Mouse (Mus musculus) heart, postnatal 25 days (tissue): ENCODE data around the gene Cpd. TPM values are rescaled to one million over a fixed set of nuclear protein-coding genes. Genes with fewer than 3 reads are reported as not detected.

Experiments
- DNase-seq: peaks from one replicate; pipeline ENCODE4 v3.0.0; 2022; ENCODE audit warnings: low spot score
- intact Hi-C: fragments of 180-260 bp; cut with DNase I; formaldehyde crosslinking; loops from one replicate; pipeline ENCODE4 v1.15.1; 2025
- total RNA-seq, 2 experiments: library from RNA; stranded (reverse); gene quantifications; 2 replicates each; pipeline ENCODE4 v1.2.3; 2021

Cpd gene
- total RNA-seq: 10 to 100 TPM; 36.7 to 43.9 TPM

DNA sequence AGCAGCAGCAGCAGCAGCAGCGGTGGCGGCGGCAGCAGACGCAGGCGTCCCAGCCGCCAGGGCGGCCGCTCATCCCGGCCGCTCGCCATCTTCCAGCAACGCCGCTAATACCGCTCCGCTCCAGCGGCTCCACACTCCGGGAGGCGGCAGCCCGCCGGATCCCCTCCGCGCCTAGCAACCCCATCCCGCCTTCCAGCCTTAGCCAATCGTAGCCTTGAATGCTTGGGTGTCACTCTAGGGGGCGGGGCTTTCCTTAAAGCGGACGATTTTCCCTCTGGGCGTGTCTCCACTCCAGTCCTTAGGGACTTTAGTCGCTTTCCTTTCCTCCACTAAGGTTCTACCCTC lies at the start of gene Cpd:
Gene Cpd (minus strand): TSS at position 141 of the 345 bp plus-strand sequence.
- peak; percentile 96 for DNase-seq
- intact Hi-C loops: loop anchor here (2.0 to 5.0 kb wide), 2 partner anchors 35 to 42 kb away; no protein-coding TSS in a partner anchor

DNA sequence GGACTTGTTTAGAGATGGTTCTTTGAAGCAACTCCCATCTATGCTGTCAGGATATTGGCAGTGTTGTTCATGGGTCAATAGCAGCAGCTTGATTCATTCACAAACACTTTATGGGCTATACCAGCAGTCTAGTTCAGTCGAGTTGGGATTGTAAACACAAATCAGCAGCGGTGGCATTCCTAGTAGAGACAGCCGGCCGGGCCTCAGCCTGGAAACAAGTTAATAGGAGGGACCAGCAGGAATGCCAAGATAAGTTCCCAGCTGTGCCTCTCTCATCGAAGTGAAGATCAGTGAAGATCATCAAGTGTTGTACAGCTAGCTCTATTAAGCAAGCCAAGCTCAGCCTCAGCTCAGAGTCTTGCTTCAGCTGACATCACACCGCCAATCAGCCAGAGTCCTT lies 49.5 kb upstream of the Cpd start:
- no peak for DNase-seq
- intact Hi-C loops: loop anchor here (5.0 kb wide), 1 partner anchor 51 kb away; no protein-coding TSS in a partner anchor

DNA sequence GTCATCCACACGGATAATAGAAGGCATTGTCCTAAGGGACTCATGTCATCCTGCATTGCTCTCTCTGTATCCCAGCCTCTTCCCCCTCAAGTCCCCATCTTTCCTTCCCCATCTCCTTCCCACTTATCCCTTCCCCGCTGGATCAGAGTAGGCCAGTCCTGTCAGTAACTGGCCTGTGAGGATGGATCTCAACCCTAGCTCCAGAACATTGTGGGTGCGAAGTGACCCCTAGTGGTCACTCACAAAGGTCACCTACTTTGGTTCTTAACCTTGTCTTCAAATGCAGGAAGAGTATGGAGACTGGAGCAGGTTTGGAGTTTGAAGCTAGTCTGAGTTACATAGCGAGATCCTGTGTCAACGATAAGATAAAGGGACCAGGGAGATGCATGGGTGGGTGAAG lies 47.4 kb upstream of the Cpd start:
- DNase-seq: peak; percentile 42
- intact Hi-C loops: loop anchor here (1.0 to 5.0 kb wide), 3 partner anchors 83 to 217 kb away; partner anchors contain the start of gene Trarg1

DNA sequence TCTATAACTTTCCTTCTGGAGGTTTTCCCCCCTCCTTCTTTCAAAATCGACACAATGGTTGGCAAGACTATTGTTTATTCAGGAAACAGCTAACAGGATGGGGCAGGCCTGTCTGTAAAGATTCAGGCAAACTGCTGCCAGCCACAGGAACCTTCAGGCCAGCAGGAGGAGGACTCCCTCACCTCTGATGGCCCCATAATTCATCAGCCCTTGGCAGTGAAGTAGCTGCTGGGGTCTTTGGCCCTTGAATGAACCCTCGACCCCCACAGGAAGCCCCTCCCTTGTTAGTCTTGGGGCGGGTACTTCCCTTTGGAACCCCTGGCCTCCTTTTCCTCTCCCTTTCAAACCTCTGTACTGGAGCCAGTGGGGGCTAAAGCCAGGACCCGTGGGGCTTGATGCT lies 46.8 kb upstream of the Cpd start:
- intact Hi-C loops: loop anchor here (5.0 kb wide), 1 partner anchor 216 kb away; the partner anchor contains the start of gene Trarg1

DNA sequence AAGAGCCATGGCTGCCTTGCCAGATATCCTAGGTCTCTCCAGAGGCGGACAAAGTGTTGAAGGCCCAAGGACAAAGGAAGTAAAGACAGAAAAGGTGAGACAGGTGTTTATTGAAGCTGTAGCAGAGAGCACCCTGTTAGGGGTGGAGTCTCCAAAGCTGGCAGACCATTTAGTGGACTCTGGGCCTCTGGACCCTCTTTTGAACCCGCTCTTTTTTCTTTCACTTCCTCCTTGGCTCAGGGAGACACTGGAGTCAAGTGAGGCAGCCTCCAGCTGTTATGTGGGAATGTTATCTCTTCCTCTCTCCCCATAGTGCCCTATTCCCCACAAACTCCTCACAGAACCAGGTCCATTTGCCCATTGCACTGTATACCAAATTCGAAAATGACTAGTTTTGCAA lies 46.2 kb upstream of the Cpd start:
- intact Hi-C loops: loop anchor here (5.0 kb wide), 1 partner anchor 216 kb away; the partner anchor contains the start of gene Trarg1
- no peak for DNase-seq

More for the DNA sequence above, 46.8 kb upstream of the Cpd start:
- peak; percentile 40 for DNase-seq

DNA sequence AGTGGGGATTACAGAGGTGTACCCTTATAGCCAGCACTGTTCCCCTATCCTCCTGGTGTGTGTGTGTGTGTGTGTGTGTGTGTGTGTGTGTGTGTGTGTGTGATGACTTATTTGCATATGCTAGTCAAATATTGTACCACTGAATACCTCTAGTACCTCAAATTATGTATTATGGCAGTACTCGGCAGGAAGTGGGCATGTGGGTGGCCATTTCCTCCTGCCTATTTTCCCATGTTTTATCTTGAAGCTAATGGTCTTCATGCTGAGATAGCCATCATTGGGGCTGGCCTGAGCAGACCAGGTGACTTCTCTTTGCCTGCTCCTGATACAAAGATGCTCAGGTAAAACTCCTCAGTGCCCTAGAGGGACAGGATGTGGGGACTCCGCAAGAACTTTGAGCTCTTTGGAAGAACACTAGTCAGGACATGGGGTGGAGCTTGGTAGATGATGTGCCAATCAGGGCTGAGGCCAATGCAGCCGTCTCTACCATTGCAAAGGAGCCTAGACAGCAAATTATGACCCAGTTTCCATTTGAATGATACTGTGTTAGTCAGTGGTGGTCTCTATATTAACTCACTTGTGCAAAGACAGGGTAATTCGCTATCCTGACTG lies 45.0 kb upstream of the Cpd start:
- intact Hi-C loops: loop anchor here (5.0 kb wide), 1 partner anchor 215 kb away; the partner anchor contains the start of gene Trarg1
- DNase-seq: no peak

GRCm38 (mm10) chr11:76891171-76891570 lies 44.4 kb upstream of the Cpd start:
- no peak for DNase-seq
- intact Hi-C loops: loop anchor here (5.0 kb wide), 1 partner anchor 214 kb away; the partner anchor contains the start of gene Trarg1

- intact Hi-C loops: loop anchor here (2.0 to 5.0 kb wide), 2 partner anchors 43 to 212 kb away; partner anchors contain the start of genes Cpd and Trarg1
- DNase-seq: no peak
Observed at GRCm38 (mm10) chr11:76889339-76890164, 42.7 kb upstream of the Cpd start.

GRCm38 (mm10) chr11:76884451-76884850 lies 37.6 kb upstream of the Cpd start:
- no peak for DNase-seq
- intact Hi-C loops: no loop called here

- no peak for DNase-seq
Observed at GRCm38 (mm10) chr11:76879816-76880215, 33.0 kb upstream of the Cpd start.

GRCm38 (mm10) chr11:76874766-76875165 lies 27.9 kb upstream of the Cpd start:
- intact Hi-C loops: no loop called here
- no peak for DNase-seq

More at GRCm38 (mm10) chr11:76879816-76880215, 33.0 kb upstream of the Cpd start:
- intact Hi-C loops: no loop called here

DNA sequence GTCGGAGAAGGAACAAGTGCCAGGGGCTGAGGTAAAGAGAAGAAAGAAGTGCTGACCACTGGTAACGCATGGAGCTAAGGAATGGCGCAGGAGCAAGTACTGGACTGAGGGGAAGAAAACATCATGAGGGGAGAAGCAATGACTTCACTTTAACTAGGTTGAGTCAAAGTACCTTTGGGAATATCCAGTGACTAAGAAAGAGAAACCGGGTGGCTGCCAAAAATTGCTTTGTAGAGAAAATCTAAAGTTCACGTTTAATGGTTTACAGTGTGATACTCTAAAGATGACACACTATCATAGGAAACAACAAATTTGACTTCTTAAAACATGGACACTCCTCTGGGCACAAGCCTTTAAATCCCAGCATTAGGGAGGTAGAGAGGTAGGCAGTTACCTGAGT lies 27.0 kb upstream of the Cpd start:
- DNase-seq: no peak
- intact Hi-C loops: no loop called here

- intact Hi-C loops: no loop called here
- no peak for DNase-seq
Observed at GRCm38 (mm10) chr11:76872556-76873234, 25.9 kb upstream of the Cpd start.

DNA sequence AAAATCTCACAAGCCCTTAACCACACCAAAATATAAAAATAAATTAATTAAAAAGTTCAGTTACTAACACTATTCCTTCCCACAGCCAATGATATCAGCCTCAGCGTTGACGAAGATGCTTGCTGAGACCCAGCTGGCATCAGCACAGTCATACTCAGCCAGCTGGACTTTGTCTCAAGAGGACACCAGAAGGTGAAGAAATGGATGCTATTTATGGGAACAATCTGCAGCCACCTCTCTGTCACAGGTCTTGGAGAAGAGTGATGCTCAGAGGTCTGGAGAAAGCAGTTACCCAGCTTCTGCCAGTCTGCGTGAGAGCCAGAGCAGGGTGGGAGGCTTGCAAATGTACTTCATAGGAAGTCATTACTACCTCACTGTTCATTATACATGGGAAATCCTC lies 14.4 kb upstream of the Cpd start:
- intact Hi-C loops: no loop called here
- no peak for DNase-seq

- DNase-seq: no peak
- intact Hi-C loops: no loop called here
Observed at GRCm38 (mm10) chr11:76859261-76859660, 12.4 kb upstream of the Cpd start.

- intact Hi-C loops: no loop called here
- DNase-seq: no peak
Observed at GRCm38 (mm10) chr11:76858781-76859180, 12.0 kb upstream of the Cpd start.

- intact Hi-C loops: no loop called here
- DNase-seq: no peak
Observed at GRCm38 (mm10) chr11:76857111-76857510, 10.3 kb upstream of the Cpd start.

- intact Hi-C loops: no loop called here
- DNase-seq: no peak
Observed at GRCm38 (mm10) chr11:76856601-76857000, 9.8 kb upstream of the Cpd start.

DNA sequence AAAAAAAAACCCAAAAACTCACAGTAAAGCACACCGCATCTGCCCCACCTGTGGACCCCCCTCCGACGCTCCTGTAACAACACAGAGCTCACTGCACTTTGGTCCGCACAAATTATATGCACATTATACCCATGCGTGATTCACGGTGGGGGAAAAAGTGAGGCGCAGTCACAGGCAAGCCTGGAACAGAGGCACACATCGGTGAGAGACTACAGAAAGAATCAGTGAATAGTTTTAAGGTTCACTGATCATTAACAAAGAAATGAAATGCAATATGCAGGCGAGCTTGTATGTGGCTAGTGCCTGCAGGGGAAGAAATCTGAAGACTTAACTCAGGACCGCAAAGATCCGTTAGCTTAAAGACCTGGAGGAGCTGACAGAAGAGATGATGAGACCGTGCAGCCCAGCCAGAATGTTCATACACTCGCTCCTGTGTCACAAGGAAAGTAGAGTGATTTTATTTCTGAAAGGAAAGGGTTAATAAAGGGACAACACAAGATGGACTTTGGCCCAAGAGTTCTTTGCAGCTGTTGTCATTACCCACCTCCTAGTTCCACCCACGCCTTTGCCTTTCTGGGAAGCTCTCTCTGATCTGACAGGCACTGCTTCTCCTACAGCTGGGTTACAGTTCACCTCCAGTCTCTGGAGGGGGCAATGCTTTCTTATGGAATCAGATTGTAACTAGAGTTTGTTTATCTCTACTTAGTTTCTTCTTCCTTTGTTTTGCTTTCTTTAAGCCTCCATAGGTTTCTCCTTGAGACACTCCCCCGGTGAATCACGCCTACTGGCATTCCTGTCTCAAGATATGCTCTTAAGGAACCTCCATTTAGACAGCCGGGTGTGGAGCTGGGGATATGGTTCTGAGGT lies 7.9 kb upstream of the Cpd start:
- DNase-seq: no peak
- intact Hi-C loops: no loop called here
